Mouse (Mus musculus) MEL (cell line): Measurements from ENCODE around the gene Focad. TPM values are rescaled to one million over a fixed set of nuclear protein-coding genes. Genes with fewer than 3 reads are reported as not detected.

Experiments
- DNase-seq: peaks from one replicate; pipeline ENCODE4 v3.0.0; 2011; ENCODE audit warnings: low read depth, low spot score
- H3K27ac ChIP-seq: 2 replicates; pipeline ENCODE4 v1.5.1; 2012; ENCODE audit warnings: low read depth, mild to moderate bottlenecking, control low read depth, low read length, moderate library complexity; ENCODE audit not compliant: control insufficient read depth
- H3K27me3 ChIP-seq, 2 experiments: fragments of 150-350 bp in 1 of 2; sonication (generic) in 1 of 2; 2 replicates each; pipeline ENCODE4 v1.6.1; 2012; ENCODE audit warnings: low read length in 2 of 2, mild to moderate bottlenecking in 2 of 2, improper control_type of control experiment in 1 of 2, moderate library complexity in 1 of 2; ENCODE audit not compliant: insufficient read depth in 2 of 2, control insufficient read depth in 1 of 2
- H3K36me3 ChIP-seq, 2 experiments: 2 replicates each; pipeline ENCODE4 v1.6.1; 2012 to 2014; ENCODE audit warnings: low read length in 2 of 2, improper control_type of control experiment in 1 of 2, inconsistent platforms in 1 of 2, mild to moderate bottlenecking in 1 of 2; ENCODE audit not compliant: insufficient read depth in 2 of 2, control insufficient read depth in 1 of 2
- H3K4me1 ChIP-seq, 2 experiments: fragments of 150-350 bp in 1 of 2; sonication (generic) in 1 of 2; 2 replicates each; pipeline ENCODE4 v1.6.1; 2012; ENCODE audit warnings: low read length in 2 of 2, improper control_type of control experiment in 1 of 2, mild to moderate bottlenecking in 1 of 2; ENCODE audit not compliant: insufficient read depth in 2 of 2, control insufficient read depth in 1 of 2
- H3K4me3 ChIP-seq, 2 experiments: fragments of 150-350 bp in 1 of 2; sonication (generic) in 1 of 2; 2 replicates each; pipeline ENCODE4 v1.5.1; 2012; ENCODE audit warnings: low read depth in 2 of 2, low read length in 2 of 2, mild to moderate bottlenecking in 2 of 2, moderate library complexity in 2 of 2, control low read depth in 1 of 2, improper control_type of control experiment in 1 of 2; ENCODE audit not compliant: control insufficient read depth in 1 of 2, insufficient read depth in 1 of 2
- H3K79me2 ChIP-seq: 2 replicates; pipeline ENCODE4 v1.6.1; 2012; ENCODE audit warnings: mild to moderate bottlenecking, low read length, moderate library complexity; ENCODE audit not compliant: control insufficient read depth, poor library complexity, insufficient read depth
- H3K9ac ChIP-seq: 2 replicates; pipeline ENCODE4 v1.6.1; 2012; ENCODE audit warnings: low read depth, mild to moderate bottlenecking, control low read depth, low read length, moderate library complexity; ENCODE audit not compliant: control insufficient read depth, poor library complexity, severe bottlenecking
- H3K9me3 ChIP-seq: fragments of 150-350 bp; sonication (generic); replicated peaks from 2 replicates; pipeline ENCODE4 v1.6.1; 2012; ENCODE audit warnings: mild to moderate bottlenecking, low read length, improper control_type of control experiment, moderate library complexity; ENCODE audit not compliant: insufficient read depth
- CHD2 ChIP-seq: IDR thresholded peaks from 2 replicates; pipeline ENCODE4 v1.6.1; 2011; ENCODE audit warnings: low read length, improper control_type of control experiment
- GABPA ChIP-seq: IDR thresholded peaks from 2 replicates; pipeline ENCODE4 v1.6.1; 2012; ENCODE audit warnings: low read depth, mild to moderate bottlenecking, inconsistent platforms, low read length, improper control_type of control experiment, moderate library complexity
- GATA1 ChIP-seq: IDR thresholded peaks from 2 replicates; pipeline ENCODE4 v1.6.1; 2011; ENCODE audit warnings: low read depth, low read length, improper control_type of control experiment
- JUND ChIP-seq: IDR thresholded peaks from 2 replicates; pipeline ENCODE4 v1.6.1; 2011; ENCODE audit warnings: low read depth, mild to moderate bottlenecking, improper control_type of control experiment, low read length
- MAZ ChIP-seq: IDR thresholded peaks from 2 replicates; pipeline ENCODE4 v1.6.1; 2012; ENCODE audit warnings: low read depth, mild to moderate bottlenecking, inconsistent platforms, low read length, improper control_type of control experiment
- MYC ChIP-seq: IDR thresholded peaks from 2 replicates; pipeline ENCODE4 v1.6.1; 2011; ENCODE audit warnings: low read depth, mild to moderate bottlenecking, low read length, improper control_type of control experiment, moderate library complexity
- NELFE ChIP-seq: IDR thresholded peaks from 2 replicates; pipeline ENCODE4 v1.6.1; 2011; ENCODE audit warnings: low read depth, low read length, improper control_type of control experiment
- NRF1 ChIP-seq: IDR thresholded peaks from 2 replicates; pipeline ENCODE4 v1.6.1; 2014; ENCODE audit warnings: low read depth, mild to moderate bottlenecking, inconsistent platforms, low read length, improper control_type of control experiment, moderate library complexity; ENCODE audit not compliant: poor library complexity, insufficient read depth, severe bottlenecking
- POLR2A ChIP-seq, 2 experiments: IDR thresholded peaks; 2 replicates each; pipeline ENCODE4 v1.6.1; 2011 to 2012; ENCODE audit warnings: low read length in 2 of 2, mild to moderate bottlenecking in 2 of 2, control low read depth in 1 of 2, improper control_type of control experiment in 1 of 2, low read depth in 1 of 2, moderate library complexity in 1 of 2; ENCODE audit not compliant: control insufficient read depth in 1 of 2, insufficient read depth in 1 of 2, poor library complexity in 1 of 2
- POLR2AphosphoS2 ChIP-seq: IDR thresholded peaks from 2 replicates; pipeline ENCODE4 v1.6.1; 2011; ENCODE audit warnings: low read length, improper control_type of control experiment
- RCOR1 ChIP-seq: IDR thresholded peaks from 2 replicates; pipeline ENCODE4 v1.6.1; 2012; ENCODE audit warnings: low read depth, mild to moderate bottlenecking, inconsistent platforms, low read length, improper control_type of control experiment
- SIN3A ChIP-seq: IDR thresholded peaks from 2 replicates; pipeline ENCODE4 v1.6.1; 2012; ENCODE audit warnings: low read length, improper control_type of control experiment, inconsistent platforms
- TBP ChIP-seq: IDR thresholded peaks from 2 replicates; pipeline ENCODE4 v1.8.0; 2011; ENCODE audit warnings: low read depth, low read length, improper control_type of control experiment
- TCF12 ChIP-seq: IDR thresholded peaks from 2 replicates; pipeline ENCODE4 v1.6.1; 2014; ENCODE audit warnings: low read depth, mild to moderate bottlenecking, inconsistent platforms, low read length, improper control_type of control experiment, moderate library complexity
- UBTF ChIP-seq: IDR thresholded peaks from 2 replicates; pipeline ENCODE4 v1.6.1; 2012; ENCODE audit warnings: low read depth, mild to moderate bottlenecking, inconsistent platforms, low read length, improper control_type of control experiment, moderate library complexity, borderline replicate concordance; ENCODE audit not compliant: insufficient read depth
- USF1 ChIP-seq: IDR thresholded peaks from 2 replicates; pipeline ENCODE4 v1.6.1; 2014; ENCODE audit warnings: low read depth, mild to moderate bottlenecking, inconsistent platforms, low read length, improper control_type of control experiment, moderate library complexity
- USF2 ChIP-seq, 2 experiments: IDR thresholded peaks; 2 replicates each; pipeline ENCODE4 v1.6.1; 2011 to 2012; ENCODE audit warnings: improper control_type of control experiment in 2 of 2, low read length in 2 of 2, borderline replicate concordance in 1 of 2, inconsistent platforms in 1 of 2, low read depth in 1 of 2, mild to moderate bottlenecking in 1 of 2; ENCODE audit not compliant: insufficient read depth in 1 of 2
- ZC3H11A ChIP-seq: IDR thresholded peaks from 2 replicates; pipeline ENCODE4 v1.6.1; 2012; ENCODE audit warnings: low read depth, mild to moderate bottlenecking, inconsistent platforms, low read length, improper control_type of control experiment
- ZNF384 ChIP-seq: IDR thresholded peaks from 2 replicates; pipeline ENCODE4 v1.6.1; 2012; ENCODE audit warnings: low read depth, mild to moderate bottlenecking, inconsistent platforms, low read length, improper control_type of control experiment
- polyA plus RNA-seq, 2 experiments: library from polyadenylated mRNA; stranded (reverse) in 1 of 2; unstranded in 1 of 2; fragments of >175 nt in 1 of 2; fragments of >200 nt in 1 of 2; gene quantifications; 2 replicates each; pipeline versions ENCODE4 v1.2.1 to v1.2.4; 2012; ENCODE audit warnings: low replicate concordance in 2 of 2, low read depth in 1 of 2; ENCODE audit not compliant: insufficient read length in 2 of 2, insufficient read depth in 1 of 2, missing spikeins in 1 of 2
- total RNA-seq: library from RNA; depleted of rRNA; stranded (reverse); fragments of 300-350 nt; gene quantifications from 2 replicates; pipeline ENCODE4 v1.2.3, GENCODE M21; 2012

Gene Focad
- total and polyA plus RNA-seq, 3 experiments, result 17.8 to 19.7 TPM; not detected in 1

GRCm38 (mm10) chr4:88184293-88184692 lies 89.9 kb downstream of the Focad start:
- TF ChIP-seq SIN3A, result no peak
- TF ChIP-seq ZNF384, result no peak
- TF ChIP-seq TBP, result no peak
- TF ChIP-seq USF2 (IDR thresholded peaks at IDR 0.05; ENCODE audit: borderline replicate concordance in 1 of 2, insufficient read depth in 1 of 2, low read depth in 1 of 2, low read length in 2 of 2), result no peak
- no peak for TF ChIP-seq UBTF
- no peak for TF ChIP-seq NRF1
- no peak for TF ChIP-seq JUND
- no peak for TF ChIP-seq USF1
- TF ChIP-seq TCF12, result no peak
- no peak for TF ChIP-seq MAZ
- no peak for TF ChIP-seq POLR2A (IDR thresholded peaks at IDR 0.05; ENCODE audit: control insufficient read depth in 1 of 2, insufficient read depth in 1 of 2, low read depth in 1 of 2, low read length in 2 of 2, poor library complexity in 1 of 2)
- no peaks in the 10 kb centered on the region for H3K9me3 ChIP-seq
- no peaks in the 10 kb centered on the region for H3K4me1 ChIP-seq
- H3K27me3 ChIP-seq, result no peaks in the 10 kb centered on the region
- no peak for DNase-seq
- H3K79me2 ChIP-seq, result no peaks in the 10 kb centered on the region
- H3K9ac ChIP-seq, result no peak overlapping the region
- no peak overlapping the region for H3K4me3 ChIP-seq
- no peaks in the 10 kb centered on the region; a peak in 2 of 4 replicates for H3K36me3 ChIP-seq
- no peak overlapping the region for H3K27ac ChIP-seq

GRCm38 (mm10) chr4:88185872-88186426 lies 91.5 kb downstream of the Focad start:
- Histone ChIP-seq H3K36me3 (no peaks in the 10 kb centered on the region; a peak in 1 of 4 replicates), H3K4me1 (no peaks in the 10 kb centered on the region), H3K27ac (no peak overlapping the region), H3K9me3 (no peaks in the 10 kb centered on the region), H3K9ac (no peak overlapping the region), H3K4me3 (no peak overlapping the region), H3K79me2 (no peaks in the 10 kb centered on the region), H3K27me3 (no peaks in the 10 kb centered on the region)
- no peak for DNase-seq
- TF ChIP-seq MYC, result no peak
- no peak for TF ChIP-seq GATA1
- no peak for TF ChIP-seq ZC3H11A
- TF ChIP-seq POLR2AphosphoS2, result no peak
- no peak for TF ChIP-seq CHD2
- TF ChIP-seq NELFE, result no peak
- no peak for TF ChIP-seq GABPA
- no peak for TF ChIP-seq JUND
- TF ChIP-seq RCOR1, result no peak
